Mouse (Mus musculus) lung, adult 18-20 months (tissue): ENCODE data around the gene Tcf25.

Experiments
- DNase-seq, 2 experiments: peaks; one replicate each; pipeline ENCODE4 v3.0.0; 2022; ENCODE audit warnings: mixed read lengths in 2 of 2

Tcf25 gene

DNA sequence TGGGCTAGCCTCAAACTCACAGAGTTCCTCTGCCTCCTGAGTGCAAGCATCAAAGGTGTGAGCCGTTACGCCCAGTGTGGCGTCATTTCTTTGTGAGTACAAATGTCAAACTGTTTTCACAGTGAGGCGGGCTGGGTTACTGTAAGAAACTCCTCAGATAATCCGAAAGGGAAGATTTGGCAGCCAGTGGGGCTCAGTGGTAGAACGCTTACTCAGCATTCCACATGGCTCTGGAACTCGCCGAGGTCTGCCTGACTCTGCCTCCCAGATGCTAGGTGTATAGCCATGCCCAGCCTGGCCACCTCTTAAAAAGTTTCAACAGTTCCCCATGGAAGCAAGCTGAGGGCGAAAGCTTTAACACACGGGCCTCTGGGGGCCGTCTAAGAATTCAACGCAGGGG lies 21.4 kb upstream of the Tcf25 start:
- DNase-seq, result no peak

GRCm38 (mm10) chr8:123352786-123353185 lies 20.8 kb upstream of the Tcf25 start:
- DNase-seq, result peak in 1 of 2 experiments; percentile 26

GRCm38 (mm10) chr8:123353216-123353615 lies 20.3 kb upstream of the Tcf25 start:
- DNase-seq, result no peak

DNA sequence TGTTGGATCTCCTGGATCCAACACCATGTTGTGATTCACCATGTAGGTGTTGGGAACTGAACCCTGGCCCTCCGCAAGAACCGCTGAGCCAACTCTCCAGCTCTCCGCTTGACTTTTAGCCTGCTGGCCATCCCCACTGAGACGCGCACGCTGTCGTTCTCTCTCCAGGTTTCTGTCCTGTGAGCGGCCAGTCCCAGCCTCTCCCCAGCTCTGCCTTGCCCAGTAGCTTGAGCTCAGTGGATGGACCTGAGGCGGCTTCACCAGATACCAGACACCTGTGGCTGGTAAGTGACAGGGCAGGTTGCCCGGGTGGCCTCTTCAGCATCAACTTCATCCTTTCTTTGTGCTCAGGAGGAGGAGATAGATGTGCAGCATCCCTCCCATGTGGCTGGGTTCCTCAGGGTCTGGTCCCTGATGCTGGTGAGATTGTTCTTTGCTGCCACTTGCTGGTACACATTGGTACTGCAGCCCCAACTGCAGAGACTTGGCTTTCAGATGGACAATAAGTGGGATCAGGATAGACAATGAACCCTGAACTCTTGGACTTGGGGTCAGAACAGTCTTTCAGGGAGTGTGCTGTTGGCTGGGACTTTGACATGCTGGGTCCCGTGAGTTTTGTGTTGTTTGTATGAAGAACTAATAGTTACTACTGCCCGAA lies 12.3 kb upstream of the Tcf25 start:
- peak; percentile 54 to 60 for DNase-seq

- DNase-seq, result peak; percentile 94 to 95
Observed at GRCm38 (mm10) chr8:123374239-123374578, 656 bp downstream of the Tcf25 start.

GRCm38 (mm10) chr8:123375701-123376100 lies 2.1 kb downstream of the Tcf25 start:
- DNase-seq, result no peak

- no peak for DNase-seq
Observed at GRCm38 (mm10) chr8:123376106-123376505, 2.6 kb downstream of the Tcf25 start.

GRCm38 (mm10) chr8:123381711-123382110 lies 8.2 kb downstream of the Tcf25 start:
- no peak for DNase-seq

DNA sequence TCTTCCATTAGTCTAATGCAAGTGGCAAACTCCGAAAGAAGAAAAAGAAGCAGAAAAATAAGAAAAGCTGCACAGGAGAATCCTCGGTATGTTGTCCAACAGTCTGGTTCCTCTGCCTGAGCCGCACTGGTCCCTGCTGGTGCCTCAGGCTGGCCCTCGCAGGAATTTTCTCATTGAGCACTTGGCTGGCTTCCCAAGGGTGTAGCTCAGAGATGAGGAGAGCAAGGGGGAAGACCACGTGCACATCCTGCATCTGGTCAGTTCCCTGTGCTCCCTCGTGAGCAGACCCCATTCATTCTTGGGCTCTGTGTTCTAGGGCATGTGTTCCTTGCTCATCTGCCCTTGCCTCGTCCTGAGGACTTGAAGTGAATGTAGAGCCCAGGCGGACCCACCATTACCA lies 9.0 kb downstream of the Tcf25 start:
- DNase-seq, result no peak

- DNase-seq, result no peak
Observed at GRCm38 (mm10) chr8:123384883-123385540, 11.5 kb downstream of the Tcf25 start.

DNA sequence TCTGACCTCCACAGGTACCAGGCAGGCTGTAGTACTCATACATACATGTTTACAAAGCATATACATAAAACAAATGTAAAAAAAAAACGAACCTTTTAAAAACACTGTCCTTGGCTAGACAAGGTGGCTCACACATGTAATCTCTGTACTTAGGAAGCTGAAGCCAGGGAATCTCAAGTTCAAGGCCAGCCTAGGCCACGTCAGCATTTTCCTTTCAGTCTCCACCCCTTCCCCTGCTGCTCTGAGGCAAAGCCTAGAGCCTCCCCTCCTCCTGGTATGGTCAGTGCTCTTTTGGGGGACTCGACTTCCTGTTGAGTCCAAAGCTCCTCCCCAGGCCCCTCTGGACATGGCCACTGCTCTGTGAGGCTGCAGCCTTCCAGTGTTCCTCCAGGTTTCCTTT lies 13.5 kb downstream of the Tcf25 start:
- DNase-seq, result no peak

DNA sequence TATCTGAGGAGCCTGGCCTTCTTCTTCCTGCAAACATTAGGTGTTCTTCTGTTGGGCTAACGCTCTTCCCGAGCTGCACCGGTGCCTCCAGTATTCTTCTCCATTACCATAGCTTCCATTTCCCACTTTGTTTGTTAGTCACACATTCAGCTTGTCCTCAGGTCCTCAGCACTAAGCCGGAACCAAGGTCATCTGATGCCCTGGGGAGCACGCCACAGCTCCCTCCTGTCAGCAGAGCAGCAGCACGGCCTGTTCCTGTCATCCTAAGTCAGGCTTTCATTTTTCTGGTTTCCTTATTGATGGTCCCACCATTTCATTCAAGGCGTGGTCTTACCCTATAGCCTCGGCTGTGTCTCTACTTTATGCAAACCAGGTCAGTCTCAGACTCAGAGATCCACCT lies 14.2 kb downstream of the Tcf25 start:
- no peak for DNase-seq

GRCm38 (mm10) chr8:123389026-123389425 lies 15.5 kb downstream of the Tcf25 start:
- DNase-seq, result peak; percentile 61 to 75

- DNase-seq, result no peak
Observed at GRCm38 (mm10) chr8:123398308-123398707, 24.8 kb downstream of the Tcf25 start.

GRCm38 (mm10) chr8:123401936-123402335 lies 28.4 kb downstream of the Tcf25 start:
- DNase-seq, result no peak

- DNase-seq, result no peak
Observed at GRCm38 (mm10) chr8:123402730-123403326, 29.3 kb downstream of the Tcf25 start.

DNA sequence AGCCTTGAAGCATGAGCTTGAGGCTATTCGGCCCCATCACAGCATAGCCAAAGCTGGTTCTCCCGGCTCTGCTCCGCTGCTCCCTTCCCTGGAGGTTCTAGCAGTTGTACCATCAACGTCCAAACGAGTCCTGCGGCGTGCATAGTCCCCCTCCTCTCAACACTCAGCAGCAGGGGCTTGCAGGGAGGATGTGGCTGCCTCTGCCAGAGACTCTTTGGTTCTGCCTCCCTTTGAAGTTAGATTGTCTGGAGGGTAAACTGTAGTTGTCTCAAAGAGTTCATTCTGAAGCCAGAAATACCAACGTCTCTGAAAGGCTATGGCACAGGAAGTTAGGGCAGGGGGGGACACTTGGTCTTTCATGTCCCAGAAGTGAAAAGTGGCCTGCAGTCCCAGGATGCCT lies 31.0 kb downstream of the Tcf25 start:
- no peak for DNase-seq

DNA sequence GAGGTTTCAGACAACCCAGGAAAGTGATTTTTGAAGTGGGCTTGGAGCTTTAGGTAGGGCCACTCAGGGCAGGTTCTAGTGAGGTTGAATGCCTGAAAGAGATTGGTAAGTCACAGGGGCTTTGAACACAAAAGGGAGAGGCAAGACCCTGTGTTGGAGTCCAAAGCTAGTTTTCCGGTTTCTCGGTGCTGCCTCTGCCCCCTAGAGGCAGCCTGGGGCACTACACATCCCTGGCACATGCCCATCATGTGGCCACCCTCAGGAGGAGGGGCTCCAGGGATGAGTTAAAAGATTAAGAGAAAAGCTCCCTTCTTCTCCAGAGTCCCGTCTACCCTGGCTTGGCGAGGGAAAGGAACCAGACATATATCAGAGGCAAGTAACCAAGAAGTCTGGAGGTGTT lies 33.2 kb downstream of the Tcf25 start, which contains the start of gene Mc1r:
Gene Mc1r, plus strand, starts transcription at position 322 of the 400 bp plus-strand sequence.
- DNase-seq, result peak; percentile 35 to 58

DNA sequence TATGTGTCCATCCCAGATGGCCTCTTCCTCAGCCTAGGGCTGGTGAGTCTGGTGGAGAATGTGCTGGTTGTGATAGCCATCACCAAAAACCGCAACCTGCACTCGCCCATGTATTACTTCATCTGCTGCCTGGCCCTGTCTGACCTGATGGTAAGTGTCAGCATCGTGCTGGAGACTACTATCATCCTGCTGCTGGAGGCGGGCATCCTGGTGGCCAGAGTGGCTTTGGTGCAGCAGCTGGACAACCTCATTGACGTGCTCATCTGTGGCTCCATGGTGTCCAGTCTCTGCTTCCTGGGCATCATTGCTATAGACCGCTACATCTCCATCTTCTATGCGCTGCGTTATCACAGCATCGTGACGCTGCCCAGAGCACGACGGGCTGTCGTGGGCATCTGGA lies 34.1 kb downstream of the Tcf25 start:
- DNase-seq, result no peak

DNA sequence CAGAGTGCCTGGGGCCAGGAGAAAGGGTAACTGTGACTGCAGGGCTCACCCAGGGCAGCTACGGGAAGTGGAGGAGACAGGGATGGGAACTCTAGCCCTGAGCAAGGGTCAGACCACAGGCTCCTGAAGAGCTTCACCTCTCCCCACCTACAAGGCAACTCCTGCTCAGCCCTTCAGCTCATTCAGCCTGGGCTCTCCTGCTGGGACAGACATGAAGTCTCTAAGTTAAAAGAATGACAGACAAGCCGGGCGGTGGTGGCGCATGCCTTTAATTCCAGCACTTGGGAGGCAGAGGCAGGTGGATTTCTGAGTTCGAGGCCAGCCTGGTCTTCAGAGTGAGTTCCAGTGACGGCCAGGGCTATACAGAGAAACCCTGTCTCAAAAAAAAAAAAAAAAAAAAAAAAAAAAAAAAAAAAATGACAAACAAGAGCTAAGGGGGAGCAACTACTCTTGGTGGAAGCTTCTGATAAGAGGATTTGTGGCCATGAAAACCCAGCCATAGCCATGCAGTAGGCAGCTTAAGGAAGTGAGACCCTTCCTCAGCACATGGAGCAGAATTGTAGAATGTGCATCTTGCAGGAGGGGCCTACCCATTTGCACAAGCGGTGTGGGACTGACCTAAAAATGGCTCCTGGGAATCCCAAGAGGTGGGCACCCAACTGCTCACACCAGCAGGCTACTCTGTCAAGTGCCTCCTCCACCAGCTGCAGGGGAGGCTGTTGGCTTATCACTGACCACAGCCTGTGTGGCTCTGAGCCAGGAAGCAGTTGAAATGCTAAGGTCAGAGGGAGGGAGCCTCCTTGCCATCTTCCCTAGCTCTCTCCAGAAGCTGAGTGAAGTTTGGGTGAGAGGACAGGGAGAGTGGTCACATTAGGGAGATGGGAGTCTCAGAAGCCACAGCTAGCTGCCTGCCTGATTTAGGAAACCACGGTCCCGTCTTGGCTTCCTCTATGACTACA lies 35.3 kb downstream of the Tcf25 start:
- DNase-seq, result no peak

DNA sequence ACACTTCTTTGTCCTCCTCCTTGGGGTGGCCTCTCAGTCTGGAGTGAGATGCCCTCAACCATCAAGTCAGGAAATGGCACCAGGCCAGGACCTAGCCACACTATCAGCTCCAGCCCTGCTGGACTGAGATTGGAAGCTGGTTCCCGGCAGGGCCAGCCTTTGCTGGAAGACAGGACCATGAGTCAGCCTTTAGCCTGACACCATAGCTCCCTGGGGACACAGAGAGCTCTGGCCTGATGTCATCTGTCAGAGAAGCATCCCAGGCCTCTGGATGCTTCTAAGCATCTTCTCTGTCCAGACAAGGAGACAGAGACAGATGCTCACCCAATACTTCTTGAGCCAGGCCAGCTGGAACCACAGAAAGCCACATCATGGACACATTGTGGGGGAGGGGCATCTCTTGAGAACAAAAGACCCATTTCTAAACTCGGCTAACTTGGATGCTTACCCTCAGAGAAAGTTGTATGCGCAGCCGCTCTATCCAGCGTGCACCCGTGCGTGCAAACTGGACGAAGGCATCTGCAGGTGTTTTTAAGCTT lies 36.6 kb downstream of the Tcf25 start:
- no peak for DNase-seq

GRCm38 (mm10) chr8:123410788-123411187 lies 37.2 kb downstream of the Tcf25 start:
- DNase-seq, result no peak

- DNase-seq, result peak; percentile 21 to 30
Observed at GRCm38 (mm10) chr8:123411246-123411645, 37.7 kb downstream of the Tcf25 start, which contains the start of gene Tubb3. Tubb3 (plus strand) TSS chr8:123411424.
